Mouse (Mus musculus) brain, embryonic 14.5 days (tissue): Measurements from ENCODE around the gene Ilf3.

Experiments
- CTCF ChIP-seq: fragments of 200-500 bp; IDR thresholded peaks from 2 replicates; pipeline ENCODE4 v1.5.1; 2012; ENCODE audit warnings: inconsistent platforms, mild to moderate bottlenecking, moderate library complexity, borderline replicate concordance; ENCODE audit not compliant: insufficient read depth, insufficient read length; ENCODE audit errors: extremely low read depth
- POLR2A ChIP-seq: fragments of 200-500 bp; IDR thresholded peaks from 2 replicates; pipeline ENCODE4 v1.6.1; 2012; ENCODE audit warnings: mild to moderate bottlenecking, inconsistent platforms, borderline replicate concordance; ENCODE audit not compliant: poor library complexity, insufficient read depth, insufficient read length, severe bottlenecking; ENCODE audit errors: extremely low read depth

DNA sequence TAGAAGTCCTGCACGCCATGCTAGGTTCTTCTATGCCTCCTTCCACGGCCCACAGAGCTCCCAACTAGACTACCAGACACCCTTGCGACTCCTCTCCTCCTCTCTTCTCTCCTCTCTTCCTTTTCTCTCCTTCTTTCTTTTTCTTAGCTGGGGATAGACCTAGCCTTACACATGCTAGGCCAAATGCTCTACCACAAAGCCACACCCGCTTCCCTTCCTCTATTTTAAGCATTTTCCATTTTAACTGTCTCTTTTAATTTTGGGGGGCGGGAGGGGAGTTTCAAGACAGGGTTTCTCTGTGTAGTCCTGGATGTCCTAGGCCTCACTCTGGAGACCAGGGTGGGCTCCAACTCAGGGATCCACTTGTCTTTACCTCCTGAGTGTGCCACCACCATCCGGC lies 48.9 kb upstream of the Ilf3 start:
- TF ChIP-seq CTCF (no peak), POLR2A (no peak)
